Mouse (Mus musculus): ENCODE measurements around the gene Stat1. TPM values are rescaled to one million over a fixed set of nuclear protein-coding genes. Genes with fewer than 3 reads are reported as not detected.
A peak's percentile ranks its signal among the peaks of the same experiment; 100 is the strongest.

The Stat1 gene
- total RNA-seq, 2 experiments from 2014 or later: 23.3 to 33.3 TPM

GRCm38 (mm10) chr1:52156351-52156750 is 37.1 kb downstream of the Stat1 start:
- intact Hi-C loops (cut with DNase I): no loop called here

DNA sequence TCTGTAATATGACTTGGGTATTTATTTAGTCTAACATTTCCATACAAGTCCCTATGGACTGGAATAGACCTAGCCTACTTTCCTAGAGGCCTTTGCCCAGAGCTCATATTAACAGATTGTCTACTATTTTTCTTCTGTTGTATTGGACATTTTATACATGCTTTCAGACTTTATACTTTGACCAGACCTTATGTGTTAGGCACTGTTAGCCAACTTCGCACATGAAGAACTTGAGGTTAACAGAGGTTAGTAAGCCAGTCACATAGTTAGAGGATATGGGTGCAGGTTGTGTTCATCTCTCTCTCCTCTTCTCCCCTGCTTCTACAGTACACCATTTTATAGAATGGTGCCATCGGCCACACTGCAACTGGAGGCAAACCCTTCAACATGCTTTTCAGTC is 38.8 kb downstream of the Stat1 start:
- intact Hi-C loops (cut with DNase I): no loop called here
- no peak for DNase-seq

More at GRCm38 (mm10) chr1:52156351-52156750, 37.1 kb downstream of the Stat1 start:
- DNase-seq: no peak

DNA sequence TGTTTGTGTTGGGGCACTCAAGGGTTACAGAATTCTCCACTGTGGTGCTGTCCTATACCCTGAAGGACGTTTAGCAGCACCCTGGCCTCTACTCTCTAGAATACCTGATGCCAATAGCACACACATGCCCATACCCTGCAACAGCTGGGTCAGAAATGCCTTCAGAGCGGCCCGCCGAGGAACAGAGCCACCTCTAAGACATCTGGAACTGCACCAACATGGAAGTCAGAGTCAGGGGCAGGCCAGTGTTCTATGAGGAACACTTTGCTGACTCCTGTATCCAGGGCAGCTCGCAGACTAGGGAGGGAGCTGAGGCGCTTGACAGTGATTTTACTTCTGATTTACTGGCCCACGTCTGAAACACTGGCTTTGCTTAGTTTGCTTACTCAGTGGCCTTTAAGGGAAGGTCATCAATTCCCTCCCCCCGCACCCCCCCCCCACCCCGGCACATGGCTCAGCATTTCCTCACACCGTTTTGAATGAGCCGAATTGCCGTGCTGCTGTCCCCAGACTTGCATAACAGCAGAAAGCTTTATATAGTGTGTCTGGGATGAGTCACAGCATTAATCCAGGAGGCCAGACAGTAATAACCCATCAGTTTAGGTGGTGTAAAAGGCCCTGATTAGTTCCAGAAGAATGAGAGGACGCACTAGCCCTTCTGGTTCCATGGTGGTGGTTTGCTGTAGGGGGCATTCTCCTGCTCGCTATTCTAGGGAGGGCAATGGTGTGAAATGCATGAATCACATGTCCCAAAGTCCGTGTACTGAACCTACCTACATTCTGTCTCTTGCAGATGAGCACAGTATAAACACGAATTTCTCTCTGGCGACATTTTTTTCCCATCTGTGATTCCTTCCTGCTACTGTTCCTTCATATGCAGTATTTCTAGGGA is 39.5 kb downstream of the Stat1 start:
- intact Hi-C loops (cut with DNase I): no loop called here

DNA sequence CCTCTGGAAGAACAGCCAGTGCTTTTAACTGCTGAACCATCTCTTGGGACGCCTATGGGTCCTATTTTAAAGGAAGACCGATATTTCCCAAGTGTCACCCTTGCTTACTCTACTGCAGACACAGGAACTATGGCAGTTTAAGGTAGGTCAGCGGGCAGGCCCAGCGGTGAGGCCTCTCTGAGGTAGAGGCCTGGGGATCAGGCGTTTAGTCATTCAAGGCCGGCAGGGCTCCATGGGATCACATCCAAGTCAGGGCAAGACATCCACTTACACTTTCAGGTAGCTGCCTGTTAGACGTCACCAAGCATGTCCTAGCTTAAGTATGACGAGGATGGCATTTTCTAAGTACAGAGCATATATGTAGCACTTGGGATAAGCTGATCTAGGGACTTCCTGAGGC is 41.9 kb downstream of the Stat1 start:
- no peak for DNase-seq

More for the DNA sequence above, 39.5 kb downstream of the Stat1 start:
- DNase-seq: no peak

DNA sequence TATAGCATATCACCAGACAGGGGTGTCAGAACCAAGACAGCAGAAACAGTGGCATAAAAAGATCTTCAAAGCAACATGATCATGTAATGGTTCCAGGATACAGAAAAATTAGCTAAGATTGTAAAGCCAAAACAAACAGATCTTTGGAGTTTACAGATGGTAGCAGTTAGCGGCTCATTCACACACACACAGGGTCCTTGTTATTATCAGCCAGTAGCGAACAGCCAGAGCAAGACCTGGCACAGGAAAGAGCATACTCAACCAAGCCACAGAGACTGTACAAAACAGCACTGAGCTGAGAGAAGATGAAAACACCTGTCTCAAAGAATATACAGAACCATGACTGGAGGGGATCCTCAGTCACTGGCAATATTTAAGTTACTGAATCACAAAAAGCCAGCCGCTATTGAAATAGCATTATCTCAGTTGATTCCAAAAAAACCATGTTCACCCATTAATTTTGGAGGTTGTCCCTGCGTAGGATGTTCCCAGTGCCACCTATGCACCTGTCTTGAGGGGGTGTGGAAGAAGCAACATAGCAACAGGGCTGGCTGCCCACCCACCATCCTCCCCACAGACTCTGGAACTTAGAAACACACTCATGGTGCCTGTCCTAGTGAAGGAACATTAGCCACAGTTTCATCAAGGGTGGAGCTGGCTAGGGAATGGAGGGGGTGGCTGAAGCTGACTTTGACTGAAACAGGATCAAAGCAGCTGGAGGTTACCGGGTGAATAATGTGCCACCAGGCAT is 44.6 kb downstream of the Stat1 start:
- DNase-seq: no peak
- intact Hi-C loops (cut with DNase I): no loop called here

More for the DNA sequence above, 41.9 kb downstream of the Stat1 start:
- intact Hi-C loops (cut with DNase I): no loop called here

DNA sequence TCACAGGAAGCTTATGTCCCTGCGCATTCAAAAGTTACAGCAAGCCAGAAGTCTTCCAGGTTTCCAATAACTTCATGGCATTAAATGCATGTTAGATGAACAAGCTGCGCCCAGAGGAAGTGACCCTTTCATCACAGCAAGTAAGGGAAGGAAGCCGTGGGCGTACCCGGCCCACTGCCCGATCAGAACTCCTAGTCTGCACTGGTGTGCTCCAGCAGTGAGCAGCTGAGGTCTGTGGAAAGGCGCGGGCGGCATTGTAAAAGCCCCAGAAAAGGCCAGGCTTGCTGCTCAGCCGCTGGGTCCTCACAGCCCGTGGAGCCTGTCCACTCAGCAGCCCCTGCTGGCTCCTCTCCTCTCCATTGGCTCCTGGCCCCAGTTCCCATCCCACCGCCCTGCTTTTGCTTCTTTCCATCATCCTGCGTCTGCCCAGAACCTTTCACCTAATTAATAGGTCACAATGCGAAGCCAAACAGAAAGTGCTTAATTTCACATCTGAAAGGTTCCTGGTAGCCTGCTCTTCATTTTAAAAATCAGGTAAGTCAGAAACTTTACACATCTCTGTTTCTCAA is 47.5 kb downstream of the Stat1 start:
- DNase-seq: peak in 1 of 2 experiments; percentile 28
- intact Hi-C loops (cut with DNase I): loop anchor here (5.0 kb wide), 1 partner anchor 66 kb away; the partner anchor contains the start of gene Gls

DNA sequence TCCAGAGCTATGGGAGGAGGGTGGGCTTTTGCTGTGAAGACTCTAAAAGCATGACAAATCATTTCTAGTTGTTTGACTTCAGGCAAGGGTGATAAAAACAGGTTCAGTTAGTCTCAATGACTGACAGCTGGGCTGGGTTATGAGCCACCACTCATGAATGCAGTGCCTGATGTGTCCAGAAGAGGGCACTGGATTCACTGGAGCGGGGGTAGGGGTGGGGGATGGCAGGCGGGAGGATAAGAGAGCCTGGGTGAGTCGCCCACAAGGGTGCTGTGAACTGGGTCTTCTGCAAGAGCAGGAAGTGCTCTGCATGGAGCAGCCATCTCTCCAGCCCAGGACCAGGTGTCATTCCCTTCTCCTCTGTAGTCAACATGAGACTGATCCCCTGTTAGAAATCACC is 50.8 kb downstream of the Stat1 start:
- DNase-seq: peak in 1 of 2 experiments; percentile 58
- intact Hi-C loops (cut with DNase I): no loop called here

DNA sequence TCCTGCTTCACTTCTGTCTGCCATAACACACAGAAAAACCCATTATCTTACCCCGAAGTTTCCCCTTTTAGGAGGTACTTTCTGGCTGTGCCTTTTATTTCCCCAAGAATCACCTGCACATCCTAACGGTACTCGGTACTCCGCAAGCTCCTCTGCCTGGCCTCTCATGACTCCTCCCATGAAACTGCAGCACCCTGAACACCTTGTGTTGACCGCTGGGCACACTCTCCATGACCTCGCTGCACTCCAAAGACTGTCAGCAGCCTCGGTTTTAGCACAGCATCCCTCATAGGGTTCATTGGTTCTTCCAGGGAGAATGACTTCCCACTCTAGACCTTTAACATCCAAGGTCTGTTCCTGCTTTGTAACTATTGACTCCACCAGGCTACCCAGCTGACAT is 51.5 kb downstream of the Stat1 start:
- intact Hi-C loops (cut with DNase I): no loop called here
- no peak for DNase-seq

DNA sequence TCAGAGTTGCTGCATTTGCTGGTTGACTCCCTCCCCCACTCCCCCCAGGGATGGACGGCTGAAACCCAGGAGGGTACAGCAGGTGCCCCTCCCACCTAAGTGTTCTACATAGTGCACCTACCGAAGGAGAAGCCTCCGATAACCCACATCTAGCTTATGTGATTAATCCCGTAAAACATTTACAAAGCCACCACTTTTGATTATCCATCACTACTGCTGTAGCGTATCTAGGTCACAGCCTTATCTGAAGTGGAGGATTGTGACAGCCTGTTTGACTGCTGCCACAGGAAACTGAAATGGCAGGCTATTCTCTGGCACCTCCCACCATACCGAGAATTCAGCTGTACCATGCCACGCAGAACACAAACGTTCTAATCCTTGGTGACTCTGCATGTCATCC is 52.0 kb downstream of the Stat1 start:
- intact Hi-C loops (cut with DNase I): no loop called here
- no peak for DNase-seq

DNA sequence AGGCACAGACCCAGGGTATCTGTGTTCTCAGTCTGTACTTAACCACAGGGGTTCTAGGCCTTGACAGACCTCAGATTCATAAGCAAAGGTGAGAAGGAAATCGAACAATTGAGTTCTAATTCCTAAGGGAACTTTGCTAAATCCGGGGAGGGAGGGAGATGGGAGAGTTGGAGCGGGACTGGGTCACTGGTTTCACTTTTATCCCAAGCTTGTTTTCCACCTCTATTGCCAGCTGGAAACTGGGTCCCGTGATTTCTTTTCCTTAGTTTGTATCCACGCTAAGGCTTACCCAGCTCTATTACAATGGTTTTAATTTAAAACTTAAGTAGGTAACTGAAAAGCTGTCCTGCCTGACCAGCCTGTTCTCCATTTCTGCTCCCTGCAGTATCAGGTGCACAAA is 56.1 kb downstream of the Stat1 start:
- intact Hi-C loops (cut with DNase I): no loop called here
- no peak for DNase-seq

DNA sequence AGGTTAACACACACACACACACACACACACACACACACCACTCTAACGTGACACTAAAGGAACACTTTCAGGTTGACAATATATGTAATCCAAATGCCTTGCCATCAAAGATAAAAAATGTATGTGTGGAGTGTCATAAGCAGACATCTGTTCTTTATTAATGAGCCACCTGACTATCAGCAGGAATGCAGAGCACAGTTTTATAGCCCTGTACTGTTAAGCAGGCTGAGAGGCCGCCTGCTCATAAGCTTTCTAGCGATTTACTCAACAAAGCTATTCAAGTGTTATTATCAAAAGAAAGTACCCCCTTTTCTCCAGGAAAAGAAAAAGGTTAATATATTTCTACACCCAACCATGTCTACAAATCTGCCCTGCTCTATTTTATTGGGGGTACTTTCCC is 56.7 kb downstream of the Stat1 start:
- intact Hi-C loops (cut with DNase I): no loop called here

GRCm38 (mm10) chr1:52176999-52177398 is 57.8 kb downstream of the Stat1 start:
- intact Hi-C loops (cut with DNase I): no loop called here
- no peak for DNase-seq

More for the DNA sequence above, 56.7 kb downstream of the Stat1 start:
- DNase-seq: no peak

DNA sequence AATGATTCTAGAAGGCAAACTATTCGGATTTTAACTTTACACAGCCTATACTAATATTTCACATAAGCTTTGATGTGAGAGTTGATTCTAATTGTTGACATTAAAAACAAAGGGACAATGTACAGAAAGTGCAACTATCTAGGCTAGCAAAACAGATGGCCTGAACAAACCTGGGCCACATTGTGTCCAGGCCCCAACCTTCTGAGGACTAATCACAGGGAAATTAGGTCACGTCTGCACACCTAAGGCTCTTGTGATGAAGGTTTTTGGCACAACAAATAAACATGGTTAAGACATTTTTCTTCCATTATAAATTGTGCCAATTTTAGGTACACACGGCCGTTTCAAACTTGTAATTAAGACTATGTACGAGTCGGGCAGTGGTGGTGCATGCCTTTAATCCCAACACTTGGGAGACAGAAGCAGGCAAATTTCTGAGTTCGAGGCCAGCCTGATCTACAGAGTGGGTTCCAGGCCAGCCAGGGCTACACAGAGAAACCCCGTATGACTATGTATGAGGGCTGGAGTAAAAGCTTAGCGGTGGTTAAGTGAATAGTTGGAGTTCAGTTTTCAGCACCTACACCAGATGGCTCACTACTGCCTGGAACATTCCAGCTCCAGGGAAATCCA is 60.8 kb downstream of the Stat1 start:
- intact Hi-C loops (cut with DNase I): no loop called here
- DNase-seq: no peak

DNA sequence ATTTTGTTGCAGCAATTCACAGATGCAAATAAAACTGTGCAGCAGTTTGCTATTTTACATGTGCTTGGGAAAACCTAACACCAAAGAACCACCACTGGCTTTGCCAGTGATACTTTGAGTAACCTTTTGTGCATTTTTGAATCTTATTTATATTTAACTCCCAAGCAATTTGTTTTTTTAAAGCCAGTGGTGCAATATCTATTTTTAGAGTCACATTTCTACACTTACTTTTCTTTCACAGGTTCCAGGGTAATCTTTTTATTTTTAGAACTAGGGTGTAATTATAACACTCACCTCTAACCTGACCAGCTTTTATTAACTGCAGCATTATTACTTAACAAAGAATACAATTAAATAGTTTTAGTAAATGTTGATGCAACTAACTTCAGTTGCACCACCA is 62.8 kb downstream of the Stat1 start:
- intact Hi-C loops (cut with DNase I): no loop called here

GRCm38 (mm10) chr1:52182992-52183391 is 63.8 kb downstream of the Stat1 start:
- no peak for DNase-seq
- intact Hi-C loops (cut with DNase I): no loop called here

More for the DNA sequence above, 62.8 kb downstream of the Stat1 start:
- DNase-seq: no peak

Other genes with a start within 250 kb of the Stat1 start
- 10 to 100 TPM; 25.3 to 30.9 TPM for gene Myo1b, start 203.4 kb upstream of the Stat1 start, total RNA-seq (2021)
- gene Stat4, start 132.3 kb upstream of the Stat1 start, total RNA-seq (2021): under 1 TPM; 0.22 to 0.28 TPM
- 100 to 1,000 TPM in 1 of 2 experiments, 10 to 100 TPM in 1; 78.2 to 109 TPM for gene Gls, start 113.8 kb downstream of the Stat1 start, total RNA-seq (2021)

Measured in heart, postnatal 36 days (tissue).